Mouse (Mus musculus) forebrain, embryonic 10.5 days (tissue): Measurements from ENCODE around the gene Tmem234. TPM values are rescaled to one million over a fixed set of nuclear protein-coding genes. Genes with fewer than 3 reads are reported as not detected.
"Not testable (repeated sequence)": the region's sequence is repeated elsewhere in the genome, so short reads cannot be mapped to it uniquely, and the experiment has no call there.

Experiments
- DNase-seq: peaks from one replicate; pipeline ENCODE4 v3.0.0-alpha.2; 2017; ENCODE audit warnings: low spot score; ENCODE audit errors: extremely low spot score
- H3K27ac ChIP-seq: fragments of 300-500 bp; sonication (generic); 2 replicates; pipeline ENCODE4 v1.5.1; 2016; ENCODE audit warnings: mild to moderate bottlenecking
- H3K27me3 ChIP-seq: fragments of 300-500 bp; sonication (generic); 2 replicates; pipeline ENCODE4 v1.6.1; 2016; ENCODE audit warnings: mild to moderate bottlenecking; ENCODE audit not compliant: poor library complexity, severe bottlenecking
- H3K36me3 ChIP-seq: fragments of 300-500 bp; sonication (generic); replicated peaks from 2 replicates; pipeline ENCODE4 v1.6.1; 2016; ENCODE audit warnings: mild to moderate bottlenecking, moderate library complexity
- H3K4me1 ChIP-seq: fragments of 300-500 bp; sonication (generic); 2 replicates; pipeline ENCODE4 v1.6.1; 2016
- H3K4me3 ChIP-seq: fragments of 300-500 bp; sonication (generic); 2 replicates; pipeline ENCODE4 v1.5.1; 2016; ENCODE audit warnings: mild to moderate bottlenecking, moderate library complexity
- H3K9me3 ChIP-seq: fragments of 300-500 bp; sonication (generic); 2 replicates; pipeline ENCODE4 v1.6.1; 2016; ENCODE audit warnings: mild to moderate bottlenecking, moderate library complexity
- WGBS: fragments of 180-500 bp; shearing (Covaris S2); methylation state at CpG from one replicate; pipeline ENCODE4 v1.1.7; 2016; 5-methylcytosine and 5-hydroxymethylcytosine counted together
- polyA plus RNA-seq: library from polyadenylated mRNA; unstranded; fragments of >200 nt; fragmentation: Nextera tagmentation; extraction: Ambion mirVana; gene quantifications from 2 replicates; pipeline ENCODE4 v1.2.1, GENCODE M21; 2016

Gene Tmem234
- 224 and 227 TPM in 2 replicates for polyA plus RNA-seq

DNA sequence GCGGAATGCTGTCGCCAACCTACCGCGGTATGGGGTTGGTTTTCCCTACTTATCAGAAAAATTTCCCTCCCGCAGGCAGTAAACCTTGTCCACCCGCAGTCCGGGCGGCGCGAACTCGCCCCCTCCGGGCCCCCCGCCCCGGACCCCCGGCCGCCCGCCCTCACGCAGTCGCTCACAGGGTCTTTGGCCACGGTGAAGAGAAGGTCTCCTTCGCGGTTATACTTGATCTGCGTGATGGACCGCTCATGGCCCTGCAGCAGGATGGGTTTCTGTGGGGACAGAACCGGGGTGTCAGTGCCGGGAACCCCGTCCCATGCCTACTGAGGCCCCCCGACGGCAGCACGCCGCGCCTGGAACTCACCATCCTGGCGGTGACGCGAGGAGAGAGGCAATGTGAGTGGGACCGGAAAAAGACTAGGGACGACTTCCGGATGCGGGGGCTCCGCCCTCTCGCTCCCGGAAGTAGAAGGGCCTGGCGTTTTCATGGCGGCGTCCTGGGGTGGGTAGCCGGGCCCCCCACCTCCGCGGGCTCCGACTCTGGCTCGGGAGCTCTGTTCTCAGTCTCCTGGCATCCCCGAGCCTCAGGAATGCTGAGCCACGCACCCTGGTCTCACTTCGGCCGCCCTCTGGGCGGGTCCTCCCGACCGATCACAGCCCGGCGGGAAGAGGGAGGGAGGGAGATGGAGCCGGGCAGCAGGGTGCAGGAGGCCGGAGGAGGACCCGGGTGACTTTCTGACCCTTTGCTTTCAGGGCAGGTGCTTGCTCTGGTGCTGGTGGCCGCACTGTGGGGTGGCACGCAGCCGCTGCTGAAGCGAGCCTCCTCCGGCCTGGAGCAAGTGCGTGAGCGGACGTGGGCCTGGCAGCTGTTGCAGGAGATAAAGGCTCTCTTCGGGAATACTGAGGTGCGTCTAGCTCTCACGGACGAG lies at the start of gene Tmem234, which contains the start of gene Eif3i:
Tmem234 (plus strand) TSS at position 436 of the 926 bp plus-strand sequence.
Eif3i (minus strand) TSS at position 416 of the 926 bp plus-strand sequence.
- peaks cover 33% of the 10 kb centered on the region for H3K4me1 ChIP-seq
- H3K4me3 ChIP-seq = peak within 1 kb of the TSS; percentile 98
- DNase-seq = peak; percentile 88
- H3K27ac ChIP-seq = peak within 1 kb of the TSS; percentile 92
- WGBS = under 1% methylated on average over 74 of the region's 74 CpGs
- peaks cover 74% of the 10 kb centered on the region for H3K36me3 ChIP-seq
- H3K9me3 ChIP-seq = no peaks in the 10 kb centered on the region
- no peaks in the 10 kb centered on the region for H3K27me3 ChIP-seq

DNA sequence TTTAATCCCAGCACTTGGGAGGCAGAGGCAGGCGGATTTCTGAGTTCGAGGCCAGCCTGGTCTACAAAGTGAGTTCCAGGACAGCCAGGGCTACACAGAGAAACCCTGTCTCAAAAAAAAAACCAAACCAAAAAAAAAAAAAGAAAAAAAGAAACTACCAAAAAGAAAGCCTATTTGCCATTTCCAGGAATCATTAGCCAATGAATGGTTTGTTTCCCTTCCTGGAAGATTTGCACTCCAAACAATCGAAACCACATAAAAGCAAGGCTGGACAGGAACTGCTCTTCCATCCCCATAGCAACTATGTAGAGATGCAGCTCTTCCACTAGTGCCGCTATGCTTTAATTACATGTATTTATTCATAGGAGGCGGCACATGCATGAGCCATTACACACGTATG lies 46.0 kb upstream of the Tmem234 start:
- not testable (repeated sequence) for H3K4me3 ChIP-seq, H3K36me3 ChIP-seq, H3K27ac ChIP-seq, DNase-seq, H3K9me3 ChIP-seq
- peaks cover 18% of the 10 kb centered on the region for H3K27me3 ChIP-seq
- peaks cover 42% of the 10 kb centered on the region for H3K4me1 ChIP-seq
- 84% methylated on average over 6 of the region's 6 CpGs for WGBS

DNA sequence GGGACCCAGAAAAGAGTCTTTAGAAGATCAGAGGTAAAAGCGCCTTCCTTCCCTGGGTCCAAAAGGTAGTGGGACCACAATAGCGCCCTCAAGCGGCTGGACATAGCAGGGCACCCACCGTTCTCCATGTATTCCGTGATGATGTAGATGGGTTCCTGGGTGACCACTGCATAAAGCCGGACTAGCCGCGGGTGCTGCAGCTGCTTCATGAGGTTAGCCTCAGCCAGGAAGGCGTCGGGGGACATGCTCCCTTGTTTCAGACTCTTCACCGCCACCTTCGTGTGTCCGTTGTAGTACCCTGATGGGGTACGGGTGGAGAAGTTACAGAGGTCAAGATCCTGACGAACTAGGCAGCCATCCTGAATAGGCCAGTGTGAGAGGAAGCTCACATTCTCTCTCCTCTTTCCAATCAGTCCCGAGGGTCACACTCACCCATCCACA lies 45.0 kb upstream of the Tmem234 start:
- Histone ChIP-seq H3K9me3 (no peaks in the 10 kb centered on the region), H3K27ac (peak overlapping the region; percentile 86), H3K36me3 (no peaks in the 10 kb centered on the region), H3K4me1 (peaks cover 35% of the 10 kb centered on the region), H3K4me3 (peak overlapping the region; percentile 62), H3K27me3 (peaks cover 18% of the 10 kb centered on the region)
- peak; percentile 68 for DNase-seq
- 4% methylated on average over 16 of the region's 16 CpGs for WGBS

DNA sequence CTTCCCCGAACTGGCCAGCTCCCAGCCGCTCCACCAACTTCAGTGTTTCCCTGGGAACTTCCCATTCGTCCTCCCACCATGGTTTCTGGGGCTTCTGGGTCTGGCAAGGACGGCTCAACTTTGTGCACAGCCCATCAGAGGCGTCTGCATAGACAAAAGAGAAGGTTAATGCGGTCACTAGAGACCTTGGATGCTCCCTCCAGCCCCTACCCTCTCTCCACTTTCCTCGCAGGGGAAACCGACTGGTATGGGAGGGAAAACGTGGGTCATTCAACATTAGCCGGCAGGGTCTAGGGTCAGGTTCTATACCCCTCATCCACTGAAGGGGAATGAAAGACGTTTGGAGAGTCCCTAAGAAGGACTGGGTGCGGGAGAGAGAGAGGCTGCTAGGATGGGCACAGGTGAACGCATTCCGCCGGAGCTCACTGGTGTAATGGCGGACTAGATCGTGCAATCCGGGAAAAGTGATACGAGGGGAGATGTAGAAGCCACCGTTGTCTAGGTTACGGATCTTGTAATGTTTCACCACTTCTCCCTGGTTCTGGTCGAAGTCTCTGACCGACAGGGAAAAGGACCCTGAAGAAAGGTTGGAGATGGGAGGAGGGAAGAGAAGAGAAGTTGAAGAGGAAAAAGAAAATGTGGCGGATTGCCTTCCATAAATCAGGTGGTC lies 44.5 kb upstream of the Tmem234 start:
- H3K4me1 ChIP-seq = peaks cover 32% of the 10 kb centered on the region
- H3K4me3 ChIP-seq = peak overlapping the region; percentile 62
- H3K36me3 ChIP-seq = no peaks in the 10 kb centered on the region
- H3K27me3 ChIP-seq = peaks cover 18% of the 10 kb centered on the region
- peak; percentile 30 for DNase-seq
- no peaks in the 10 kb centered on the region for H3K9me3 ChIP-seq
- under 1% methylated on average over 24 of the region's 24 CpGs for WGBS
- peak overlapping the region; percentile 86 for H3K27ac ChIP-seq

DNA sequence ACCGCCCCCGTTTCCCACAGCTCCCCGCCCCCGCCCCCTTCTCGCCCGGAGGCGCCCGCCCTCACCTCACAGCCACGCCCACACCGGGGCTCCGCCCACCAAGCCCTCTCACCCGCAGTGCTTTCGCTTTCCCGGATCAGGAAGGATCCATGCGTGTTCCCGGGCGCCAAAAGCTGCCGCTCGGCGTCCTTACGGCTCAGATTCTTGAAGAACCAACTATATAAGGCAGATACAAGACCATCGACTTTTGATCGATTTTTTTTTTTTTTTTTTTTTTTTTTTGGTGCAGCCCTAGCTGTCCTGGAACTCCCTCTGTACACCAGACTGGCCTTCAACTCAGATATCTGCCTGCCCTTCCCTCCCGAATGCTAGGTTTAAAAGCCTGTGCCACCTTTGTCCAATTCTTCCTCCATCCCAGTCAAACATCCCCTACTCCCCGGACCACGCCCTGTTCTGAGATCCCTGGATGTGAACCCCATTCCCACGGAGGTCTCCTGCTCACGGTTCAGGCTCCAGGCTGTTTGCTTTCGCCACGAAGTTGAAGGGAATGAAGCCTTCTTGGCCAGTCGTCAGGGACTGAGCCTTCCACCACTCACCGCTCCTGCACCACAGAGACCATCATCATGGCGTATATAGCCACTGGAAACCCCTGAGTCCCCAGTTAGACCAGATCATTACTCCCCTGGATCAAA lies 43.8 kb upstream of the Tmem234 start:
- Histone ChIP-seq H3K4me3 (peak overlapping the region; percentile 62), H3K27me3 (peaks cover 18% of the 10 kb centered on the region), H3K27ac (peak overlapping the region; percentile 86), H3K36me3 (no peaks in the 10 kb centered on the region), H3K9me3 (no peaks in the 10 kb centered on the region), H3K4me1 (peaks cover 32% of the 10 kb centered on the region)
- 9% methylated on average over 33 of the region's 33 CpGs for WGBS
- peak; percentile 92 for DNase-seq

DNA sequence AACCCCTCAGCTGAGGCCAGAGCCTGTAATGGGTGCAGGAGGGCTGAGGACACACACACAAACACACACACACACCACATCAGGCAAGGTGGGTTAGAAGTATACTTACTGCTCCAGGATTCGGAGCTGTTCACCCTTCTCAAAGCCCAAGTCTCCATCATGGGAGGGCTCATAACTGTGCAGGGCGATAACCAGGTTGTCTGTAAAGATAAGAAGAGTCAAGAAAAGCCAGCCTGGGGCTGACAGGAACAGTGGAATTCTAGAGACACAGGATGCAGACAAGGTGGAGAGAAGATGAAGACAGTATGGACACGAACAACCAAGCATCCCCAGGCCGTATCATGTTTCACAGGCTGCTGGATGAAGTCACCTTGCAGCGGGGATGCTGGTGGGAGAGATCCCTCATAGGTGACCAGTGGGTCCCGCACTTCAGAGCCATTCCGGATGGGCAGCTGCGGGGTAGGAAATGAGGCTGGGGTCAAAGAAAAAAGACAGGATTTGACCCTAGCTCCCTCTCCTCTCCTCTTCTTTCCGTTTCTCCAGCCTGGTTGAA lies 43.1 kb upstream of the Tmem234 start:
- no peaks in the 10 kb centered on the region for H3K9me3 ChIP-seq
- WGBS = 76% methylated on average over 9 of the region's 9 CpGs
- peaks cover 32% of the 10 kb centered on the region for H3K4me1 ChIP-seq
- DNase-seq = no peak
- peak overlapping the region; percentile 86 for H3K27ac ChIP-seq
- H3K27me3 ChIP-seq = peaks cover 18% of the 10 kb centered on the region
- no peaks in the 10 kb centered on the region for H3K36me3 ChIP-seq
- peak overlapping the region; percentile 62 for H3K4me3 ChIP-seq

DNA sequence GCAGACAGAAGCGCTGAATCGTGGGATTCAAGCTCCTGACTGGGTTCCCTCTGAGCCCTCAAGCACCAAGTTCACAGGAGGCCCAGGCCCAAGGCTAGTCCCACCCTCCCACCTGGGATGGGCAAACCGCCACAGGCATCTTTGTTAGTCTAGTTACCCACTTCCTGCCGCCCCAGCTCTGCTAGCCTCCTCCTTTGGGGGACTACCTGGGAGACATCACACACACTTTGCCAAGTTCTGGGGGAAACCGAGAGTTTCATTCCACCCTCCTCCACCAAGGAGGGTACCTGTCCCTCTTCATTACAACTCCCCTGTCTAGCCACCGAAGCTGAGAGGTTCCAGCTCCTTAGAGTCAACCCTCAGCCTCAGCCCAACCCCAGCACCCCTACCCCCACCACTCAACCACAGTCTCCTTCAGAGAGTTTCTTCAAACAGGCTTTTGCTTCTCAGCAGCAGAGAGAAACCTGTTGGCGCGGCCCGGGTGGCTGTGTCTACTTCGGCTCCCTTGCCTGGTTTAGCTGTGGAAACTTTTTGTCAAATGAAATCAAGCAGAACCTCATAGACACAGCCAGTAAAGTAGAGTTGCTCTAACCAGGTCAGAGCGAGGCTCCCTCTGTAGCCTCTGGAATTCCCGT lies 42.0 kb upstream of the Tmem234 start:
- H3K27me3 ChIP-seq = peaks cover 18% of the 10 kb centered on the region
- peaks cover 34% of the 10 kb centered on the region for H3K4me1 ChIP-seq
- WGBS = 89% methylated on average over 12 of the region's 12 CpGs
- no peak for DNase-seq
- H3K4me3 ChIP-seq = no peak overlapping the region
- H3K27ac ChIP-seq = no peak overlapping the region
- no peaks in the 10 kb centered on the region for H3K36me3 ChIP-seq
- no peaks in the 10 kb centered on the region for H3K9me3 ChIP-seq

DNA sequence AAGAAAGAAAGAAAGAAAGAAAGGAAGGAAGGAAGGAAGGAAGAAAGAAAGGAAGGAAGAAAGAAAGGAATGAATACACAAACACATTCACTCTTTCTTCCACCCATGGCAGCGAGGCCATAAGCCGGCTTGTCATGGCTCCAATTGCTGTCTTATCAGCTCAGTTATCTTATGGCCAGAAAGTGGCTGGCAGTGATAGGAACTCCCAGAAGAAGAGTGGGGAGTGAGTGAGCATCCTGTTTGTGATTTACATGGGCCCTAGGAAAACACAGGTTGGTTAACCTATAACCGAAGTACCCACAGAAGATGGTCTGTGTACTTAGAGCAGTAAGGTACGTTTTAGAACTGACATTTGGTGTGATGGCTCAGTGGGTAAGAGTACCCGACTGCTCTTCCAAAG lies 39.3 kb upstream of the Tmem234 start:
- H3K9me3 ChIP-seq = no peaks in the 10 kb centered on the region
- DNase-seq = no peak

DNA sequence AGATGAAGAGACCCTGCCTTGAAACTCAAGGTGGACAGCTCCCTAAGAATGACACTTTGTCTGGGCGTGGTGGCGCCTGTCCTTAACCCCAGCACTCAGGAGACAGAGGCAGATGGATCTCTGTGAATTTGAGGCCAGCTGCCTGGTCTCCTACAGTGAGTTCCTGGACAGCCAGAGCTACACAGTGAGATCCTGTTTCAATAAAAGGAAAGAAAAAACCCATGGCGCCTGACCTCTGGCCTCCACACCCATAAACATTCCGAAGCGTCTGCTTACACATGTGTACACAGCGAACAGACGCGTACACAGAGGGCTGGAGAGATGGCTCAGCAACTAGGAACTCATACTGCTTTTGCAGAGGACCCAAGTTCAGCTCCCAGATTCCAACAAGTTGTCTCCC lies 36.8 kb upstream of the Tmem234 start:
- peaks cover 7% of the 10 kb centered on the region; the same call in 1 of the 2 replicates for H3K4me1 ChIP-seq
- DNase-seq = no peak
- H3K36me3 ChIP-seq = no peaks in the 10 kb centered on the region
- no peak overlapping the region for H3K4me3 ChIP-seq
- no peak overlapping the region for H3K27ac ChIP-seq
- whole genome bisulfite sequencing = 72% methylated on average over 8 of the region's 8 CpGs
- H3K27me3 ChIP-seq = no peaks in the 10 kb centered on the region
- H3K9me3 ChIP-seq = no peaks in the 10 kb centered on the region

More for the DNA sequence above, 39.3 kb upstream of the Tmem234 start:
- Histone ChIP-seq H3K4me1 (peaks cover 23% of the 10 kb centered on the region), H3K4me3 (no peak overlapping the region), H3K27me3 (peaks cover 8% of the 10 kb centered on the region; the same call in 1 of the 2 replicates), H3K27ac (no peak overlapping the region), H3K36me3 (no peaks in the 10 kb centered on the region)
- WGBS = 93% methylated on average over 5 of the region's 5 CpGs

DNA sequence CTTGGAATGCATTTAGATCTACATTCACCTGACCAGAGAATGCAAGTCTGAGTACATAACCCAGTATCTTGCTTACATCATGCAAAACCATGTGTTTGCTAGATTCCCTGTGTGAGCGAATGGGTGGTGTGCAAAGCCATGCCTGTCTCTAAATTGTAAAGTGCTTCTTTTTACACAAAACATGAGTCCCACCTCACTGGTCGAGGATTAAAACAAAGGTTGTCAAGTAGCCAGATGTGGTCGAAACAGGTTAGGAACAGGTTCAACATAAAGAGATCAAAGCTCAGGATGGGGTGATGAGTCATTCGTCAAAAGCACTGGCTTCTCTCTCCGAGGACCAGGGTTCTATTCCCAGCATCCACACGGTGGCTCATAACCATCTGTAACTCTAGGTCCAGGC lies 35.3 kb upstream of the Tmem234 start:
- no peaks in the 10 kb centered on the region for H3K9me3 ChIP-seq
- no peak overlapping the region for H3K27ac ChIP-seq
- no peak for DNase-seq
- no peaks in the 10 kb centered on the region for H3K36me3 ChIP-seq
- WGBS = 85% methylated on average over 6 of the region's 6 CpGs
- H3K4me3 ChIP-seq = no peak overlapping the region
- peaks cover 7% of the 10 kb centered on the region; the same call in 1 of the 2 replicates for H3K4me1 ChIP-seq
- no peaks in the 10 kb centered on the region for H3K27me3 ChIP-seq

DNA sequence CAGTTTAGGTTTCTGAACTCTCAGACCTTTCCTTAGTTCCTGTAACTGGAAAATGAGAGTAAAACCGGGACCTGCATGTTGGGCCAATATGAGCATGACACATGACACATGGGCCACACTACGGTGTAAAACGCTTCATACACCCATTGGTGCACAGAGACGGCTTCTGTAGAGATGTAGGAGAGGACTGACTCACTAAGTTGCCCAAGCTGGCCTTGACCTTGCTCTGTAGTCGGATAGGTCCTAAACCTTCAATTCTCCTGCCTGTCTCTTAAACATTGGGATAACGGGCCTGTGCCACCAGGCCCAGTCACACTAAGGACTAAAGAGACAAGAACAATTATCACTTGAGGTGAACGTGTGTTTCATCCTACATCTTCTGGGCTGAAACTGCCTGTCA lies 32.1 kb upstream of the Tmem234 start:
- 91% methylated on average over 7 of the region's 7 CpGs for WGBS
- no peak for DNase-seq
- no peaks in the 10 kb centered on the region for H3K36me3 ChIP-seq

DNA sequence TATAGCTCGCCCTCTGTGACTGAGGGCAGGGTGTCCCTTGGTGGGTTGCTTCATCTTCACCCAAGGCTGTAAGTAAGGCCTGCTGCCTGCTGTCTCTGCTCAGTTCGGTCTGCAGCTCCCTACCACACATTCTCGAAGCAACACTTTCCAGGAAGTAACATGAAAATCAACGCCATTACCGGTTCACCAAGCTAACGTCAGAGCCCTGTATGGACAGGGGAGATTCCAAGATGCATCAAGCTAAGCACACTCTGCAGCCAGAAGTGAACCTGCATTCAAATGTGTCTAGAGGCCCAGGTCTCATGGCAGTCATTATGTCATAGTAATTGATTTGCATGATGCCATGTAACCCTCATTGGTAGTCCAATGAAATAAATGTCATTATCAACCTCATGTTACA lies 30.4 kb upstream of the Tmem234 start:
- Histone ChIP-seq H3K4me1 (peaks cover under 1% of the 10 kb centered on the region; the same call in 1 of the 2 replicates), H3K9me3 (no peaks in the 10 kb centered on the region), H3K27me3 (no peaks in the 10 kb centered on the region), H3K36me3 (no peaks in the 10 kb centered on the region), H3K4me3 (no peak overlapping the region), H3K27ac (no peak overlapping the region)
- no peak for DNase-seq
- 93% methylated on average over 6 of the region's 6 CpGs for WGBS

More for the DNA sequence above, 32.1 kb upstream of the Tmem234 start:
- no peaks in the 10 kb centered on the region for H3K27me3 ChIP-seq
- no peak overlapping the region for H3K4me3 ChIP-seq
- peaks cover 5% of the 10 kb centered on the region; the same call in 1 of the 2 replicates for H3K4me1 ChIP-seq
- no peaks in the 10 kb centered on the region for H3K9me3 ChIP-seq
- H3K27ac ChIP-seq = no peak overlapping the region
